Mouse (Mus musculus): Measurements from ENCODE around the gene Sapcd1.
"Not testable (repeated sequence)": the region's sequence is repeated elsewhere in the genome, so short reads cannot be mapped to it uniquely, and the experiment has no call there.

Sapcd1 gene

GRCm38 (mm10) chr17:35005158-35005557 is 22.7 kb downstream of the Sapcd1 start:
- DNase-seq: no peak

GRCm38 (mm10) chr17:35004075-35004717 is 23.6 kb downstream of the Sapcd1 start:
- no peak for DNase-seq

- no peak for DNase-seq
These were observed 24.6 kb downstream of the Sapcd1 start for GRCm38 (mm10) chr17:35003022-35003838.

GRCm38 (mm10) chr17:35002153-35002865 is 25.5 kb downstream of the Sapcd1 start:
- DNase-seq: no peak

- no peak for DNase-seq
These were observed 26.2 kb downstream of the Sapcd1 start for GRCm38 (mm10) chr17:35001452-35002152.

GRCm38 (mm10) chr17:35000717-35001451 is 26.9 kb downstream of the Sapcd1 start, which contains the start of gene Vars:
Gene Vars (plus strand): TSS chr17:35000987.
- peak; percentile 76 to 82 for DNase-seq

GRCm38 (mm10) chr17:34999871-35000716 is 27.7 kb downstream of the Sapcd1 start:
- not testable (repeated sequence) for DNase-seq

- DNase-seq: no peak
These were observed 29.0 kb downstream of the Sapcd1 start for GRCm38 (mm10) chr17:34998526-34999430.

GRCm38 (mm10) chr17:34997142-34997483 is 30.7 kb downstream of the Sapcd1 start:
- DNase-seq: no peak

GRCm38 (mm10) chr17:34996411-34997141 is 31.2 kb downstream of the Sapcd1 start:
- DNase-seq: no peak

- DNase-seq: not testable (repeated sequence)
These were observed 31.9 kb downstream of the Sapcd1 start for GRCm38 (mm10) chr17:34995927-34996326.

- DNase-seq: not testable (repeated sequence)
These were observed 32.6 kb downstream of the Sapcd1 start for GRCm38 (mm10) chr17:34995192-34995591.

GRCm38 (mm10) chr17:34994751-34995150 is 33.1 kb downstream of the Sapcd1 start:
- DNase-seq: no peak

- no peak for DNase-seq
These were observed 43.6 kb downstream of the Sapcd1 start for GRCm38 (mm10) chr17:34984218-34984617.

- no peak for DNase-seq
These were observed 45.5 kb downstream of the Sapcd1 start for GRCm38 (mm10) chr17:34982328-34982727.

- DNase-seq: peak; percentile 89 to 91
These were observed 46.1 kb downstream of the Sapcd1 start, which contains the start of gene Lsm2 for GRCm38 (mm10) chr17:34981690-34982180. Gene Lsm2 (plus strand): TSS chr17:34981862.

GRCm38 (mm10) chr17:34980655-34981054 is 47.2 kb downstream of the Sapcd1 start:
- peak; percentile 55 to 78 for DNase-seq

- no peak for DNase-seq
These were observed 48.2 kb downstream of the Sapcd1 start for GRCm38 (mm10) chr17:34979631-34980030.

GRCm38 (mm10) chr17:34978239-34978638 is 49.6 kb downstream of the Sapcd1 start:
- DNase-seq: no peak

Measured in kidney, adult 8-10 months (tissue).